Mouse (Mus musculus) forebrain, embryonic 16.5 days (tissue): ENCODE data around the gene Epb41l3. TPM values are rescaled to one million over a fixed set of nuclear protein-coding genes. Genes with fewer than 3 reads are reported as not detected.
A peak's percentile ranks its signal among the peaks of the same experiment; 100 is the strongest.

Experiments
- ATAC-seq: fragments of 200-750 bp; cut with Nextera tagmentation; 2 replicates; pipeline ENCODE4 v1.8.0; 2017; ENCODE audit warnings: mild to moderate bottlenecking, moderate library complexity
- H3K27ac ChIP-seq: fragments of 300-500 bp; sonication (generic); 2 replicates; pipeline ENCODE4 v1.5.1; 2014; ENCODE audit warnings: low read length, control low read depth
- H3K27me3 ChIP-seq: fragments of 300-500 bp; sonication (generic); replicated peaks from 2 replicates; pipeline ENCODE4 v1.6.1; 2014; ENCODE audit warnings: low read length; ENCODE audit not compliant: control insufficient read depth, insufficient read depth
- H3K36me3 ChIP-seq: fragments of 300-500 bp; sonication (generic); 2 replicates; pipeline ENCODE4 v1.6.1; 2014; ENCODE audit not compliant: control insufficient read depth, insufficient read depth
- H3K4me1 ChIP-seq: fragments of 300-500 bp; sonication (generic); replicated peaks from 2 replicates; pipeline ENCODE4 v1.6.1; 2014; ENCODE audit warnings: low read length; ENCODE audit not compliant: control insufficient read depth, insufficient read depth
- H3K4me2 ChIP-seq: fragments of 300-500 bp; sonication (generic); 2 replicates; pipeline ENCODE4 v1.6.1; 2014; ENCODE audit warnings: mild to moderate bottlenecking, low read length, control low read depth
- H3K4me3 ChIP-seq: fragments of 300-500 bp; sonication (generic); replicated peaks from 2 replicates; pipeline ENCODE4 v1.5.1; 2014; ENCODE audit warnings: mild to moderate bottlenecking, low read length, control low read depth
- H3K9ac ChIP-seq: fragments of 300-500 bp; sonication (generic); replicated peaks from 2 replicates; pipeline ENCODE4 v1.6.1; 2014; ENCODE audit warnings: low read depth, low read length, control low read depth
- H3K9me3 ChIP-seq: fragments of 300-500 bp; sonication (generic); 2 replicates; pipeline ENCODE4 v1.6.1; 2016; ENCODE audit warnings: low read length; ENCODE audit not compliant: control insufficient read depth
- WGBS: fragments of 180-500 bp; shearing (Covaris S2); extraction: QIAGEN DNeasy Blood & Tissue Kit; methylation state at CpG from one replicate; pipeline ENCODE4 v1.1.7; 2014; 5-methylcytosine and 5-hydroxymethylcytosine counted together
- polyA plus RNA-seq: library from polyadenylated mRNA; unstranded; fragments of >200 nt; fragmentation: Nextera tagmentation; extraction: Ambion mirVana; gene quantifications from 2 replicates; pipeline ENCODE4 v1.2.1, GENCODE M21; 2015

Epb41l3 gene
- polyA plus RNA-seq, 1 experiment from 2014 or later = 84.2 TPM

- Histone ChIP-seq H3K27me3 (no peaks in the 10 kb centered on the region), H3K9me3 (no peaks in the 10 kb centered on the region), H3K4me3 (peak overlapping the region; percentile 19; the same call in 1 of the 2 replicates), H3K9ac (no peak overlapping the region), H3K27ac (no peak overlapping the region), H3K4me2 (peak overlapping the region; percentile 70), H3K36me3 (no peaks in the 10 kb centered on the region), H3K4me1 (peaks cover 12% of the 10 kb centered on the region)
- ATAC-seq = no peak
- 64% methylated on average over 5 of the region's 5 CpGs for WGBS
These were observed 83.2 kb downstream of the Epb41l3 start for GRCm38 (mm10) chr17:69158690-69159089.

- no peaks in the 10 kb centered on the region for H3K36me3 ChIP-seq
- no peaks in the 10 kb centered on the region for H3K9me3 ChIP-seq
- no peak overlapping the region for H3K27ac ChIP-seq
- no peaks in the 10 kb centered on the region for H3K27me3 ChIP-seq
- no peak overlapping the region for H3K4me2 ChIP-seq
- peaks cover 12% of the 10 kb centered on the region for H3K4me1 ChIP-seq
- ATAC-seq = no peak
- H3K4me3 ChIP-seq = no peak overlapping the region
- H3K9ac ChIP-seq = no peak overlapping the region
These were observed 87.2 kb downstream of the Epb41l3 start for GRCm38 (mm10) chr17:69162731-69163130.

GRCm38 (mm10) chr17:69176949-69177501 lies 101.5 kb downstream of the Epb41l3 start:
- ATAC-seq = peak; percentile 62

GRCm38 (mm10) chr17:69177954-69178353 lies 102.5 kb downstream of the Epb41l3 start:
- H3K4me1 ChIP-seq = peaks cover 32% of the 10 kb centered on the region
- peak; percentile 21; the same call in 1 of the 2 replicates for ATAC-seq
- 0 out of 2 replicates have a peak overlapping the region, but pooled peaks have one; percentile 6 for H3K4me2 ChIP-seq
- no peaks in the 10 kb centered on the region for H3K36me3 ChIP-seq
- peak overlapping the region; percentile 62 for H3K27ac ChIP-seq
- no peak overlapping the region for H3K9ac ChIP-seq
- no peaks in the 10 kb centered on the region for H3K9me3 ChIP-seq
- 34% methylated on average over 5 of the region's 5 CpGs for WGBS
- H3K4me3 ChIP-seq = no peak overlapping the region
- no peaks in the 10 kb centered on the region for H3K27me3 ChIP-seq

More at GRCm38 (mm10) chr17:69176949-69177501, 101.5 kb downstream of the Epb41l3 start:
- 57% methylated on average over 16 of the region's 16 CpGs for WGBS
- Histone ChIP-seq H3K9me3 (no peaks in the 10 kb centered on the region), H3K27me3 (no peaks in the 10 kb centered on the region), H3K27ac (peak overlapping the region; percentile 41), H3K36me3 (no peaks in the 10 kb centered on the region), H3K4me1 (peaks cover 28% of the 10 kb centered on the region), H3K4me3 (no peak overlapping the region), H3K4me2 (peak overlapping the region; percentile 18), H3K9ac (no peak overlapping the region)

- peak overlapping the region; percentile 51; the same call in 1 of the 2 replicates for H3K27ac ChIP-seq
- H3K36me3 ChIP-seq = no peaks in the 10 kb centered on the region
- H3K4me3 ChIP-seq = no peak overlapping the region
- 24% methylated on average over 12 of the region's 12 CpGs for WGBS
- peaks cover 32% of the 10 kb centered on the region for H3K4me1 ChIP-seq
- H3K27me3 ChIP-seq = no peaks in the 10 kb centered on the region
- peak; percentile 70; the same call in 1 of the 2 replicates for ATAC-seq
- no peaks in the 10 kb centered on the region for H3K9me3 ChIP-seq
- no peak overlapping the region for H3K9ac ChIP-seq
- peak overlapping the region; percentile 25 for H3K4me2 ChIP-seq
These were observed 105.5 kb downstream of the Epb41l3 start for GRCm38 (mm10) chr17:69180905-69181559.

- no peaks in the 10 kb centered on the region for H3K9me3 ChIP-seq
- H3K27me3 ChIP-seq = no peaks in the 10 kb centered on the region
- H3K4me1 ChIP-seq = peaks cover 29% of the 10 kb centered on the region
- no peak overlapping the region for H3K4me3 ChIP-seq
- peak overlapping the region; percentile 25 for H3K4me2 ChIP-seq
- H3K36me3 ChIP-seq = no peaks in the 10 kb centered on the region
- peak; percentile 37 for ATAC-seq
- 36% methylated on average over 7 of the region's 7 CpGs for WGBS
- H3K9ac ChIP-seq = no peak overlapping the region
- H3K27ac ChIP-seq = peak overlapping the region; percentile 51; the same call in 1 of the 2 replicates
These were observed 106.3 kb downstream of the Epb41l3 start for GRCm38 (mm10) chr17:69181560-69182316.

GRCm38 (mm10) chr17:69187794-69188193 lies 112.3 kb downstream of the Epb41l3 start:
- Histone ChIP-seq H3K36me3 (no peaks in the 10 kb centered on the region), H3K4me3 (no peak overlapping the region), H3K4me2 (no peak overlapping the region), H3K27me3 (no peaks in the 10 kb centered on the region), H3K27ac (no peak overlapping the region), H3K9me3 (no peaks in the 10 kb centered on the region), H3K9ac (no peak overlapping the region), H3K4me1 (peaks cover 1% of the 10 kb centered on the region; the same call in 1 of the 2 replicates)
- no peak for ATAC-seq
- 68% methylated on average over 3 of the region's 3 CpGs for WGBS

GRCm38 (mm10) chr17:69192863-69193493 lies 117.5 kb downstream of the Epb41l3 start:
- H3K27ac ChIP-seq = no peak overlapping the region
- H3K4me3 ChIP-seq = no peak overlapping the region
- H3K4me2 ChIP-seq = no peak overlapping the region
- H3K9ac ChIP-seq = no peak overlapping the region
- H3K27me3 ChIP-seq = no peaks in the 10 kb centered on the region
- no peaks in the 10 kb centered on the region for H3K36me3 ChIP-seq
- ATAC-seq = no peak; the same call in 1 of the 2 replicates
- H3K9me3 ChIP-seq = no peaks in the 10 kb centered on the region
- WGBS = 14% methylated on average over 2 of the region's 2 CpGs
- peaks cover 14% of the 10 kb centered on the region for H3K4me1 ChIP-seq

- Histone ChIP-seq H3K9me3 (no peaks in the 10 kb centered on the region), H3K36me3 (no peaks in the 10 kb centered on the region), H3K9ac (no peak overlapping the region), H3K4me3 (no peak overlapping the region), H3K4me2 (no peak overlapping the region), H3K27ac (no peak overlapping the region), H3K27me3 (no peaks in the 10 kb centered on the region), H3K4me1 (peaks cover 14% of the 10 kb centered on the region)
- ATAC-seq = no peak
- 30% methylated on average over 3 of the region's 3 CpGs for WGBS
These were observed 119.1 kb downstream of the Epb41l3 start for GRCm38 (mm10) chr17:69194599-69194998.
